Mouse (Mus musculus) forebrain, postnatal 0 days (tissue): Measurements from ENCODE around the gene Rapgef2. TPM values are rescaled to one million over a fixed set of nuclear protein-coding genes. Genes with fewer than 3 reads are reported as not detected.

Source experiments
- ATAC-seq: fragments of 200-750 bp; cut with Nextera tagmentation; 2 replicates; pipeline ENCODE4 v1.8.0; 2017; ENCODE audit warnings: mild to moderate bottlenecking, moderate library complexity
- DNase-seq: peaks from one replicate; pipeline ENCODE4 v3.0.0-alpha.2; 2015
- H3K27ac ChIP-seq: fragments of 300-500 bp; sonication (generic); 2 replicates; pipeline ENCODE4 v1.5.1; 2014; ENCODE audit warnings: low read depth, mild to moderate bottlenecking, antibody characterized with exemption, low read length, moderate library complexity, mixed read lengths
- H3K27me3 ChIP-seq: fragments of 300-500 bp; sonication (generic); 2 replicates; pipeline ENCODE4 v1.6.1; 2014; ENCODE audit warnings: mild to moderate bottlenecking, low read length, mixed read lengths; ENCODE audit not compliant: insufficient read depth
- H3K36me3 ChIP-seq: fragments of 300-500 bp; sonication (generic); 2 replicates; pipeline ENCODE4 v1.6.1; 2014; ENCODE audit warnings: mild to moderate bottlenecking, moderate library complexity; ENCODE audit not compliant: insufficient read depth
- H3K4me1 ChIP-seq: fragments of 300-500 bp; sonication (generic); 2 replicates; pipeline ENCODE4 v1.6.1; 2014; ENCODE audit warnings: antibody characterized with exemption; ENCODE audit not compliant: insufficient read depth
- H3K4me2 ChIP-seq: fragments of 300-500 bp; sonication (generic); 2 replicates; pipeline ENCODE4 v1.6.1; 2014; ENCODE audit warnings: low read depth, mild to moderate bottlenecking, moderate library complexity
- H3K4me3 ChIP-seq: fragments of 300-500 bp; sonication (generic); 2 replicates; pipeline ENCODE4 v1.5.1; 2014; ENCODE audit warnings: low read depth, low read length, mixed read lengths
- H3K9ac ChIP-seq: fragments of 300-500 bp; sonication (generic); 2 replicates; pipeline ENCODE4 v1.6.1; 2014; ENCODE audit warnings: mild to moderate bottlenecking
- H3K9me3 ChIP-seq: fragments of 300-500 bp; sonication (generic); 2 replicates; pipeline ENCODE4 v1.6.1; 2016; ENCODE audit warnings: low read length
- CTCF ChIP-seq: sonication (generic); IDR thresholded peaks from 2 replicates; pipeline ENCODE4 v1.5.1; 2016; ENCODE audit warnings: antibody characterized with exemption, control low read depth, low read depth
- WGBS: fragments of 180-500 bp; shearing (Covaris S2); extraction: QIAGEN DNeasy Blood & Tissue Kit; methylation state at CpG from one replicate; pipeline ENCODE4 v1.1.7; 2014; 5-methylcytosine and 5-hydroxymethylcytosine counted together
- polyA plus RNA-seq: library from polyadenylated mRNA; unstranded; fragments of >200 nt; fragmentation: Nextera tagmentation; extraction: Ambion mirVana; gene quantifications from 2 replicates; pipeline ENCODE4 v1.2.1, GENCODE M21; 2015
- total RNA-seq: library from RNA; depleted of rRNA; stranded (reverse); fragments of >200 nt; gene quantifications from 2 replicates; pipeline ENCODE4 v1.2.3, GENCODE M21; 2014

The Rapgef2 gene
- total and polyA plus RNA-seq, 2 experiments from 2014 or later, result 8.9 to 61.5 TPM

DNA sequence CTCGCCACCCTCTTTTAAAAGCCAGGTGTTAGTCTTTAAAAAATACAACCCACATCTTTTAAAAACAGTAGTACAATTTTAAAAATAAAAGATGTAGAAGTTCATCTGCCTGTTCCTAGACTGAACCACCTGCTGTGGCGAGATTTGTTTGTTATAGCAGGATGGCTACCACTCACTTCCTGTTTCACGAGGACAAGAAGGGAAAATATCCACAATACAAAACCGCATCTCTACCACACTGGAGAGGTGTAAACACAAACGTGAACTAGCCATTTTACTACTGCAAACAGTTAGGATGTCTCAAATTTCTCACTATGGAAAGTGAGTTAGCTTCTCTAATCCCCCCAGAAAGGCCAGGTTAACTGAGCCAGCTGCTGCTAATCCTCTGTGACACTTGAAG lies 76.1 kb downstream of the Rapgef2 start:
- Histone ChIP-seq H3K27ac (no peak overlapping the region), H3K4me3 (no peak overlapping the region), H3K9me3 (no peaks in the 10 kb centered on the region), H3K36me3 (no peaks in the 10 kb centered on the region), H3K9ac (no peak overlapping the region), H3K4me2 (no peak overlapping the region), H3K4me1 (no peaks in the 10 kb centered on the region), H3K27me3 (no peaks in the 10 kb centered on the region)
- no peak for DNase-seq
- no peak for ATAC-seq
- 75% methylated on average over 5 of the region's 5 CpGs for WGBS
- TF ChIP-seq CTCF, result no peak

DNA sequence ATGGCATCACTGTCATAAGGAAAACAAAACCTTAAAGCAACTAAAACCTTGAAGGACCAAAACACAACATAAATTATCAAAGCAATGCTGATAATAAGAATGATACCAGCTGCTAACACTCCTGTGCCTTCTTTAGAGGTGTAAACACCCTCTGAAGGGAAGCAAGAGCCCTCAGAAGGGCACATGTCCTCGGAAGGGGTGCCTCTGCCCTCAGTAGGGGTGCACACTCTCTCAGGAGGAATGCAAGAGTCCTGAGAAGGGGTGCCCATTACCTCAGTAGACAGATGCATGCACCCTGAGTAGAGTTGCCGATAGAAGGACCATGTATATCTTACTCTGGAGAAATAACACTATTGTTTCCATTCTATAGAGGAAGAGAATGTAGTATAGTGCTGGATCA lies 79.1 kb downstream of the Rapgef2 start:
- peaks cover 5% of the 10 kb centered on the region; the same call in 1 of the 2 replicates for H3K4me1 ChIP-seq
- WGBS, result 95% methylated on average over 2 of the region's 2 CpGs
- no peak for DNase-seq
- no peak overlapping the region for H3K4me2 ChIP-seq
- no peaks in the 10 kb centered on the region for H3K9me3 ChIP-seq
- H3K27me3 ChIP-seq, result no peaks in the 10 kb centered on the region
- no peak for ATAC-seq
- no peak for TF ChIP-seq CTCF
- H3K9ac ChIP-seq, result no peak overlapping the region
- no peak overlapping the region for H3K4me3 ChIP-seq
- no peaks in the 10 kb centered on the region for H3K36me3 ChIP-seq
- H3K27ac ChIP-seq, result no peak overlapping the region

- 95% methylated on average over 7 of the region's 7 CpGs for WGBS
- Histone ChIP-seq H3K9me3 (no peaks in the 10 kb centered on the region), H3K9ac (no peak overlapping the region), H3K4me3 (no peak overlapping the region), H3K27ac (no peak overlapping the region), H3K36me3 (no peaks in the 10 kb centered on the region), H3K27me3 (no peaks in the 10 kb centered on the region), H3K4me2 (no peak overlapping the region), H3K4me1 (peaks cover 5% of the 10 kb centered on the region; the same call in 1 of the 2 replicates)
- TF ChIP-seq CTCF, result no peak
- DNase-seq, result no peak
- ATAC-seq, result no peak
Observed at GRCm38 (mm10) chr3:79206524-79206923, 79.8 kb downstream of the Rapgef2 start.

- WGBS, result 67% methylated on average over 4 of the region's 4 CpGs
- no peak overlapping the region for H3K4me2 ChIP-seq
- H3K36me3 ChIP-seq, result no peaks in the 10 kb centered on the region
- H3K9me3 ChIP-seq, result no peaks in the 10 kb centered on the region
- no peak for DNase-seq
- no peak overlapping the region for H3K27ac ChIP-seq
- no peak for ATAC-seq
- no peak for TF ChIP-seq CTCF
- H3K27me3 ChIP-seq, result no peaks in the 10 kb centered on the region
- H3K4me3 ChIP-seq, result no peak overlapping the region
- peaks cover 5% of the 10 kb centered on the region; the same call in 1 of the 2 replicates for H3K4me1 ChIP-seq
- H3K9ac ChIP-seq, result no peak overlapping the region
Observed at GRCm38 (mm10) chr3:79205981-79206380, 80.3 kb downstream of the Rapgef2 start.

GRCm38 (mm10) chr3:79205112-79205511 lies 81.2 kb downstream of the Rapgef2 start:
- no peaks in the 10 kb centered on the region for H3K36me3 ChIP-seq
- peaks cover 5% of the 10 kb centered on the region; the same call in 1 of the 2 replicates for H3K4me1 ChIP-seq
- ATAC-seq, result no peak
- WGBS, result 21% methylated on average over 3 of the region's 3 CpGs
- DNase-seq, result no peak
- peak; percentile 28; the same call in 1 of the 2 replicates for TF ChIP-seq CTCF
- no peaks in the 10 kb centered on the region for H3K9me3 ChIP-seq
- H3K4me3 ChIP-seq, result no peak overlapping the region
- no peak overlapping the region for H3K9ac ChIP-seq
- H3K4me2 ChIP-seq, result no peak overlapping the region
- H3K27ac ChIP-seq, result no peak overlapping the region
- no peaks in the 10 kb centered on the region for H3K27me3 ChIP-seq

DNA sequence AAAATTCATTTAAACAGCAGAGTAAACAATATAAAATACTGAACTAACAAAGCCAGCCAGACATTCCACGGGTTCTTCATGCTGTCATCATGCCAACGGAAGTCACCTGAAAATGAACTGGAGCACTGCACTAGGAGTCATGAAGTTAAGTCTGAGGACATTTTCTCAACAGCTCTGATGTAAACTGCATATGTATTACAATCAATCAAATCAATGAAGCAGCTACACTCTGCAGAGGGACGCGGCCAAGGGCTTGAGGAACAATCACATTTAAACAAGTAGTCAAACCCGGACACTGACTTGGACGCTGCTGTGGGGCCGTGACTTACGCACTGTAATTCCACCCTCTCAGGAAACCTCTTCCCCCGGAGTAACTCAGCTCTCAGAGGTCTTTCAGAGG lies 82.1 kb downstream of the Rapgef2 start:
- H3K27me3 ChIP-seq, result no peaks in the 10 kb centered on the region
- H3K9ac ChIP-seq, result no peak overlapping the region
- no peak overlapping the region for H3K27ac ChIP-seq
- 87% methylated on average over 9 of the region's 9 CpGs for WGBS
- DNase-seq, result no peak
- no peaks in the 10 kb centered on the region for H3K36me3 ChIP-seq
- no peaks in the 10 kb centered on the region for H3K9me3 ChIP-seq
- no peak for TF ChIP-seq CTCF
- peaks cover 5% of the 10 kb centered on the region; the same call in 1 of the 2 replicates for H3K4me1 ChIP-seq
- H3K4me2 ChIP-seq, result no peak overlapping the region
- ATAC-seq, result no peak
- H3K4me3 ChIP-seq, result no peak overlapping the region

GRCm38 (mm10) chr3:79203821-79204220 lies 82.5 kb downstream of the Rapgef2 start:
- H3K4me1 ChIP-seq, result peaks cover 5% of the 10 kb centered on the region; the same call in 1 of the 2 replicates
- no peak for ATAC-seq
- H3K36me3 ChIP-seq, result no peaks in the 10 kb centered on the region
- 71% methylated on average over 5 of the region's 5 CpGs for WGBS
- no peak overlapping the region for H3K4me2 ChIP-seq
- no peak for DNase-seq
- TF ChIP-seq CTCF, result no peak
- H3K9me3 ChIP-seq, result no peaks in the 10 kb centered on the region
- no peak overlapping the region for H3K4me3 ChIP-seq
- H3K9ac ChIP-seq, result no peak overlapping the region
- H3K27ac ChIP-seq, result no peak overlapping the region
- H3K27me3 ChIP-seq, result no peaks in the 10 kb centered on the region
